Mouse (Mus musculus) brain, embryonic 14.5 days (tissue): ENCODE measurements at regions not wholly inside any gene's neighbourhood (a gene's known extent, or its start where the extent isn't known, plus 50 kb on each side); places are given as distances from the start of the nearest gene placed in this dataset.
A peak's percentile ranks its signal among the peaks of the same experiment; 100 is the strongest.

Experiments
- DNase-seq: peaks from one replicate; pipeline ENCODE4 v3.0.0-alpha.2; 2011; ENCODE audit warnings: low read depth
- CTCF ChIP-seq: fragments of 200-500 bp; IDR thresholded peaks from 2 replicates; pipeline ENCODE4 v1.5.1; 2012; ENCODE audit warnings: inconsistent platforms, mild to moderate bottlenecking, moderate library complexity, borderline replicate concordance; ENCODE audit not compliant: insufficient read depth, insufficient read length; ENCODE audit errors: extremely low read depth
- POLR2A ChIP-seq: fragments of 200-500 bp; IDR thresholded peaks from 2 replicates; pipeline ENCODE4 v1.6.1; 2012; ENCODE audit warnings: mild to moderate bottlenecking, inconsistent platforms, borderline replicate concordance; ENCODE audit not compliant: poor library complexity, insufficient read depth, insufficient read length, severe bottlenecking; ENCODE audit errors: extremely low read depth

DNA sequence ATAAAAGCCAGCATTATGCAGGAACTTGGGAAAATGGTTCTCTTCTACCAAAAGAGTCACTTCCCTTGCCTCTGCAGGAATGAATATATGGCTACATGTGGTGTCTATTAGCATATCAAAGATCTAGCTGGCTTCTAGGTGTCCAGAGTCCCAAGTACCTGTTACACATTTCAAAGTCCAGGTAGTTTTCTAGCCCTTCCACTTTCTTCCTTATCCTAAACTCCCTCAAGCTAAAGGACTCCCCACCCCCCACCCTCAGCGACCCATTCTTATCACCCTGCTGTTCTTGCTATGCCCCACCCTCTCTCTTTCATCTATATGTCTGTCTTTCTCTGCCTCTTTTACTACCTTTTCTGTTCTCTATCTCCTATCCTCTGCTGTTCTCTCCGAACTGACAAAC lies 288.3 kb upstream of the Cntn4 start:
- DNase-seq, result no peak
- TF ChIP-seq POLR2A, result no peak
- no peak for TF ChIP-seq CTCF

DNA sequence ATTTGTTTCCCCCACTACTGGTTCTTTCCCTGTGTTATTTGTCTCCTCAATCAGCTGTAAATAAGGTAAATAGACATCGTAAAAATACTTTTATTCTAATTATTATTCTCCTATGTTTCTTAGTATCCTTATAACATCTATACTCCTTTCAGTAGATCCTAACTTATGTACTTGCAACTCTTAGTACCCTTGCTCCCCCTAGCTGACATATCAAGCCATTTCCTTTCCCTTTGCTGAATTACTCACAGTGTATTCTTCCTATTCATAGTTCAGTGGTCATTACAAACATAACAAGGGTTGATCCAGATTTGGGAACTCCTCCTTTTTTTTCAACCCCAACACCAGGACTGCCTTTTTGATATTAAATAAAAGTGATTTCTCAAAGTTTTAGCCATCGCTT lies 279.1 kb upstream of the Cntn4 start:
- TF ChIP-seq POLR2A, result no peak
- no peak for TF ChIP-seq CTCF
- peak; percentile 14 for DNase-seq

DNA sequence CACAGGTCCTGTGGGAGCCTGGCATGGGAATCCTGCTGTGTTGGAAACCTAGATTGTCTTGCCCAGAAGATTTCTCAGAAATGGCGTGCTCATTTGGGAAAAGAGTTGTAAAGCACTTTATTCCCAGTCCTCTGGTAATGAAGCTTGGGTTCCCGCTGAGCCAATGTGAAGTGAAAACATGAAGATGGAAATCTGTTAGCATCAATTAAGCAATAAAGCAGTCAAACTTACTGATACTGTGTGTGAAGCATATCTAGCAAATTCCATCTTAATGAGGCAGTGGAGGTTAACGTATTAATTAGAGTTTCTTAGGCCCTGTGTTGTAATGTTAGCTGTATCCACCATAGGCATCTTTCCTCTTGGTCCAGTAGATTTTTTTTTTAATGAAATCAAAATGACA lies 259.9 kb upstream of the Cntn4 start:
- peak; percentile 32 for DNase-seq
- TF ChIP-seq POLR2A, result no peak
- TF ChIP-seq CTCF, result no peak

DNA sequence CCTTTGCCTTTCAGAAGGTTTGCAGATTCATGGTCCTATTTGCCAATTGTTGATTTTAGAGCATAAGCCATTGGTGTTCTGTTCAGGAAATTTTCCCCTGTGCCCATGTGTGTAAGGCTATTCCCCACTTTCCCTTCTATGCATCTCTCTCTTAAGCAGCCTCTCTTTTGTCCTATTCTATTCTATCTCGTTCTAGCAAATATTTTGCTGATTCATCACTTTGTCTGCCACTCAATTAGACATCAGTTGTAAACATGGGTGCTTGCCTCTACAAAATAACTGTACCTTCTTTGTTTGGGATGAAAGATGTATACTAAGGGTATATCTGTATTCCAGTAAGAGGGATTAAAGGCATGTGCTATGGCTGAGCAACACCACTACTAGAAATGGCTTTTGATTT lies 230.3 kb upstream of the Cntn4 start:
- no peak for DNase-seq
- no peak for TF ChIP-seq CTCF
- TF ChIP-seq POLR2A, result no peak

DNA sequence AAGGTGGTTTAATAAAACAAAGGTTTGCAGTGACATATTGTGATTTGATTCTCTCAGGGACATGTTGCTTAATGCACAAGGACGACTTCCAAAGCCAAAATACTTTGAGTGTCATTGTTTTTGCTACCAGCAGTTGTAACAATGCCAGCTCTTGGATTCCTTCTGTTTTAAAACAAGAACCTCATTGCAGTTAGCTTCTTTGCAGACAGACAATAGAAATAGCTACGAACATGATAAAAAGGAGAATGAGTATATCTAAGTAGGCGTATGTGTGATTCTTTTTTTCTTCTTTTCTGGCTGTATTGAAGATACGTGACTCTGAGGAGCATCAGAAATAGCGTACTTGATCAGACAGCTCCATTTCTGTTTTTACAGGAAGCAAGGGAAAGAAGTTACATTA lies 194.1 kb upstream of the Cntn4 start:
- DNase-seq, result no peak
- TF ChIP-seq CTCF, result no peak
- TF ChIP-seq POLR2A, result no peak

DNA sequence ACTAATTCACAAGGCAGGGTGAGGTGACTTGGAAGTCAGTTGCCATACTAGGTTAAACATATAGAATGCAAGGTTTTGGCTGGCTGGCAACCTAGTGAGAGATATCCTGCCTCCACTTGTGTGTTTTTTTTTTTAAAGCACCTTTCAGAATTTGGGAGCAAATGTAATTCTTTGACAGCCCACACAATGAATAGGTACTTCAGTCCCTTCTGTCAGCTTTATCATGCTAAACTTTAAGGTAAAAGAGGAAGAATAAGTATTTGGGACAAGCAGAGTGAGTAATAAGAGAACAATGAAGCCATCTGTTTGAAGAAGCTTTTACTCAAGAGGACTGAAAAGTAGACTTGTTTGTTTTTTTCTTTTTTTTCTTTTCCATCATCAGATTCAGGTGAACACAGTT lies 184.2 kb upstream of the Cntn4 start:
- TF ChIP-seq CTCF (no peak), POLR2A (no peak)
- no peak for DNase-seq
